Mouse (Mus musculus) liver, embryonic 18 days (tissue): ENCODE measurements around the gene Rgs1. TPM values are rescaled to one million over a fixed set of nuclear protein-coding genes. Genes with fewer than 3 reads are reported as not detected.

Experiments
- polyA plus RNA-seq: library from polyadenylated mRNA; depleted of rRNA; stranded (reverse); fragments of >200 nt; gene quantifications from 2 replicates; pipeline ENCODE4 v1.2.3, GENCODE M21; 2012; rRNA removed

The Rgs1 gene
- 1.1 and 2.6 TPM in 2 replicates for polyA plus RNA-seq

GRCm38 (mm10) chr1:144248923-144249322, at the start of gene Rgs1:
Rgs1 (minus strand) TSS chr1:144249242.

Other genes starting within 250 kb of the Rgs1 start
- gene Rgs2, start 245.1 kb downstream of the Rgs1 start, polyA plus RNA-seq, result 9.9 and 11.2 TPM in 2 replicates
- gene Rgs13, start 71.9 kb downstream of the Rgs1 start, polyA plus RNA-seq, result not detected in 2 replicates